ENCODE assay signal across 8 mouse cellular contexts in genomic region chr11:120932564-120933398, GRCm38 (mm10). TPM values are rescaled to one million over a fixed set of nuclear protein-coding genes. Genes with fewer than 3 reads are reported as not detected.
DNase-seq lines count a peak whose midpoint lies in the region; ATAC-seq lines count a peak whose summit lies in the region.

Gene Ccdc57, minus strand, starts transcription at chr11:120932872.

- peak within 1 kb of the TSS; percentile 82 for H3K4me2 ChIP-seq in hindbrain, embryonic 14.5 days (replicated peaks)

- no peak within 1 kb of the TSS; the same call in 1 of the 2 replicates for H3K27ac ChIP-seq in hindbrain, embryonic 14.5 days

- 8% methylated on average over 44 of the region's 44 CpGs for WGBS in hindbrain, embryonic 14.5 days

- no peaks in the 10 kb centered on the region for H3K9me3 ChIP-seq in hindbrain, embryonic 14.5 days (ENCODE audit: control insufficient read depth, low read length)

- no peaks in the 10 kb centered on the region for H3K27me3 ChIP-seq in hindbrain, embryonic 14.5 days (ENCODE audit: control insufficient read depth, insufficient read depth, low read length)

- H3K4me3 ChIP-seq in hindbrain, embryonic 14.5 days (replicated peaks; ENCODE audit: low read length), result peak within 1 kb of the TSS; percentile 52

- peak within 1 kb of the TSS; percentile 69 for H3K9ac ChIP-seq in hindbrain, embryonic 14.5 days

- peak; percentile 92 for ATAC-seq in hindbrain, embryonic 14.5 days (ENCODE audit: low FRiP score)

- no peaks in the 10 kb centered on the region for H3K36me3 ChIP-seq in hindbrain, embryonic 14.5 days (replicated peaks; ENCODE audit: control insufficient read depth, insufficient read depth)

- peaks cover 5% of the 10 kb centered on the region; the same call in 1 of the 2 replicates for H3K4me1 ChIP-seq in hindbrain, embryonic 14.5 days (replicated peaks; ENCODE audit: control insufficient read depth, insufficient read depth, low read length)

- peak; percentile 96 for DNase-seq in R1 (ENCODE audit: low read depth, low spot score)
- DNase-seq in cerebellum, postnatal 14 days, result peak; percentile 92 to 95
- peak; percentile 90 to 94 for DNase-seq in frontal cortex, postnatal 25 days (ENCODE audit: low spot score in 2 of 2)
- DNase-seq in hindbrain, embryonic 14.5 days (ENCODE audit: low spot score), result peak; percentile 94
- peak; percentile 89 for DNase-seq in left cerebral cortex, adult 11 months (ENCODE audit: low spot score)
- peak; percentile 92 to 94 for DNase-seq in lung, postnatal 4 days
- DNase-seq in retina, postnatal 7 days (ENCODE audit: low read depth, low spot score), result peak; percentile 85
- DNase-seq in urinary bladder, postnatal 14 days (ENCODE audit: low spot score), result peak; percentile 88

RNA-seq across cellular contexts. Expression of gene Ccdc57, which starts in this region (rescaled TPM):
- 5.0 and 5.2 TPM in 2 replicates for polyA plus RNA-seq in hindbrain, embryonic 14.5 days (2014; fragmentation: Nextera tagmentation; extraction: Ambion mirVana)
